Mouse (Mus musculus) hindbrain, embryonic 15.5 days (tissue): ENCODE measurements around the gene Olfr691. TPM values are rescaled to one million over a fixed set of nuclear protein-coding genes. Genes with fewer than 3 reads are reported as not detected.
"Not testable (repeated sequence)": the region's sequence is repeated elsewhere in the genome, so short reads cannot be mapped to it uniquely, and the experiment has no call there.

Experiments
- ATAC-seq: fragments of 200-750 bp; cut with Nextera tagmentation; 2 replicates; pipeline ENCODE4 v1.8.0; 2017; ENCODE audit warnings: low read depth, moderate number of reproducible peaks, moderate TSS enrichment; ENCODE audit not compliant: low FRiP score
- H3K27ac ChIP-seq: fragments of 300-500 bp; sonication (generic); replicated peaks from 2 replicates; pipeline ENCODE4 v1.5.1; 2015; ENCODE audit warnings: mild to moderate bottlenecking, inconsistent platforms
- H3K27me3 ChIP-seq: fragments of 300-500 bp; sonication (generic); 2 replicates; pipeline ENCODE4 v1.6.1; 2015; ENCODE audit warnings: control low read depth, inconsistent platforms
- H3K36me3 ChIP-seq: fragments of 300-500 bp; sonication (generic); 2 replicates; pipeline ENCODE4 v1.6.1; 2015; ENCODE audit warnings: control low read depth, inconsistent platforms
- H3K4me1 ChIP-seq: fragments of 300-500 bp; sonication (generic); replicated peaks from 2 replicates; pipeline ENCODE4 v1.6.1; 2015; ENCODE audit warnings: control low read depth, inconsistent platforms
- H3K4me2 ChIP-seq: fragments of 300-500 bp; sonication (generic); 2 replicates; pipeline ENCODE4 v1.6.1; 2015; ENCODE audit warnings: moderate library complexity, mild to moderate bottlenecking, inconsistent platforms
- H3K4me3 ChIP-seq: fragments of 300-500 bp; sonication (generic); 2 replicates; pipeline ENCODE4 v1.5.1; 2015; ENCODE audit warnings: mild to moderate bottlenecking, inconsistent platforms
- H3K9ac ChIP-seq: fragments of 300-500 bp; sonication (generic); 2 replicates; pipeline ENCODE4 v1.6.1; 2015; ENCODE audit warnings: inconsistent platforms
- H3K9me3 ChIP-seq: fragments of 300-500 bp; sonication (generic); 2 replicates; pipeline ENCODE4 v1.6.1; 2016; ENCODE audit warnings: control low read depth, inconsistent platforms
- WGBS: fragments of 180-500 bp; shearing (Covaris S2); methylation state at CpG from one replicate; pipeline ENCODE4 v1.1.7; 2015; 5-methylcytosine and 5-hydroxymethylcytosine counted together
- polyA plus RNA-seq: library from polyadenylated mRNA; unstranded; fragments of >200 nt; fragmentation: Nextera tagmentation; extraction: Ambion mirVana; gene quantifications from 2 replicates; pipeline ENCODE4 v1.2.1, GENCODE M21; 2015

Gene Olfr691
- polyA plus RNA-seq, 1 experiment from 2014 or later: 0.12 TPM

DNA sequence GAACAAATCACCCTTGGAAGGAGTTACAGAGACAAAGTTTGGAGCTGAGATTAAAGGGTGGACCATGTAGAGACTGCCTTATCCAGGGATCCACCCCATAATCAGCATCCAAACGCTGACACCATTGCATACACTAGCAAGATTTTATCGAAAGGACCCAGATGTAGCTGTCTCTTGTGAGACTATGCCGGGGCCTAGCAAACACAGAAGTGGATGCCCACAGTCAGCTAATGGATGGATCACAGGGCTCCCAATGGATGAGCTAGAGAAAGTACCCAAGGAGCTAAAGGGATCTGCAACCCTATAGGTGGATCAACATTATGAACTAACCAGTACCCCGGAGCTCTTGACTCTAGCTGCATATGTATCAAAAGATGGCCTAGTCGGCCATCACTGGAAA, 14.0 kb upstream of the Olfr691 start:
- peak; percentile 69 for ATAC-seq
- WGBS: no CpG with 5 or more reads among the region's 5 CpGs

DNA sequence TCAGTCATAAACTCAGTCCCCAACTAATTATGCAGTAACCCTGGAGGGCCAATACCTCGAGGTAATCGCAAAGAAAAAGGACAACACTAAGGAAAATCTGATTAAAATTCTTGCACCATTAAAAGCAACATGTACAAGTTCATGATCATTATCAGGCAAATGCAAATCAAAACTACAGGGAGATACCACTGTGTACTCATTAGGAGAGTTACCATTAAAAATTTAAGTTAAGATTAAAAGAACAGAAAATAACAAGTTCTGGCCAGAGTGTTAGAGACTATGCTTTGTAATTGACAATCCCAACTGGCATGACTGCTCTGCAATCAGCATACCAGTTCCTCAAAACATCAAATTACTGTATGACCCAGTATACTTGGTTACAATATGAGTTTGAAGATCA, 682 bp upstream of the Olfr691 start:
- Histone ChIP-seq H3K27ac (no peak overlapping the region), H3K36me3 (no peaks in the 10 kb centered on the region), H3K9me3 (no peaks in the 10 kb centered on the region), H3K4me1 (no peaks in the 10 kb centered on the region), H3K4me3 (no peak overlapping the region), H3K4me2 (no peak overlapping the region), H3K27me3 (no peaks in the 10 kb centered on the region), H3K9ac (no peak overlapping the region)
- ATAC-seq: no peak
- 80% methylated on average over 2 of the region's 2 CpGs for WGBS

More for the DNA sequence above, 14.0 kb upstream of the Olfr691 start:
- not testable (repeated sequence) for H3K4me1 ChIP-seq, H3K9me3 ChIP-seq, H3K4me2 ChIP-seq, H3K36me3 ChIP-seq, H3K27ac ChIP-seq, H3K4me3 ChIP-seq, H3K27me3 ChIP-seq, H3K9ac ChIP-seq

DNA sequence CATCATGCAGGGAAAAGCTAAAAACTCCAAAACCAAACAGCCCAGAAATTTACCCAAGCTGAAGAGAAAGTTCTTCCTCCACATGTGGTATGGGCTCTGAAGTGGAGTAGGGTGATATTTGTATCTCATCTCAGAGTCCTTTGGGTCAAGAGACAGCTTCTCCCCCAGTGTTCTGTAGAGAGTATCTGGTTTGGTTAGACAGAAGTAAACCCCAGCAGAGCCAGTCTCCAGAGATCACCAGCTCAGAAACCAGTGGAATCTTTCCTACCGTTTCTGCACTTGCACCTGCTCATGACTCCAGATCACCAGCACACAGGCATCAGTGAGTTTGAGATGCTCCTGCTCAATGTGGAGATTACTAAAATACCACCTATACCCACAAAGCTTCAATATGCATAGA, 8.1 kb downstream of the Olfr691 start, which contains the start of gene Olfr690:
TSS of gene Olfr690 (minus strand) at position 101 of the 400 bp plus-strand sequence.
- WGBS: 83% methylated on average over 1 of the region's 1 CpGs
- Histone ChIP-seq H3K4me2 (no peak within 1 kb of the TSS), H3K9me3 (no peaks in the 10 kb centered on the region), H3K4me3 (no peak within 1 kb of the TSS), H3K4me1 (no peaks in the 10 kb centered on the region), H3K36me3 (no peaks in the 10 kb centered on the region), H3K27me3 (no peaks in the 10 kb centered on the region), H3K9ac (no peak within 1 kb of the TSS), H3K27ac (no peak within 1 kb of the TSS)
- no peak for ATAC-seq

DNA sequence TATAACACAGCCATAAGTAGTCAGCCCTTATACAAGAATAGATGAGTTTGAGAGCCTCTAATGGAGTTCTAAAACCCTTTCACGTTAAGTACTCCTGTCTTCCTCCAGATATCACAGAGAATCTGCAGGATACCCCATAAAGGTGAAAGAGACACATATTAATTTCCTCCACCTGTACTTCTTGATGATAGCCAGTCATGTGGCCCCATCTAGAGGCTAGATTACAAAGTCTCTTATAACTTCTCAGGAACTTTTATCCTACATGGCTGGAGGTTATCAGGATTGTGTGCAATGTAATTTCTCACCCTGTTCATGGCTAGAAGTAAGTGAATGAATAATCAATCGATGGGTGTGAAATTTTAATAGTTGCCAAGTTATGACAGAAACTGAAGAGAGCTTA, 16.8 kb downstream of the Olfr691 start:
- H3K4me2 ChIP-seq: no peak overlapping the region
- WGBS: 81% methylated on average over 2 of the region's 2 CpGs
- no peaks in the 10 kb centered on the region for H3K4me1 ChIP-seq
- H3K9ac ChIP-seq: no peak overlapping the region
- H3K9me3 ChIP-seq: no peaks in the 10 kb centered on the region
- no peak for ATAC-seq
- no peaks in the 10 kb centered on the region for H3K27me3 ChIP-seq
- H3K4me3 ChIP-seq: no peak overlapping the region
- no peaks in the 10 kb centered on the region for H3K36me3 ChIP-seq
- H3K27ac ChIP-seq: no peak overlapping the region

DNA sequence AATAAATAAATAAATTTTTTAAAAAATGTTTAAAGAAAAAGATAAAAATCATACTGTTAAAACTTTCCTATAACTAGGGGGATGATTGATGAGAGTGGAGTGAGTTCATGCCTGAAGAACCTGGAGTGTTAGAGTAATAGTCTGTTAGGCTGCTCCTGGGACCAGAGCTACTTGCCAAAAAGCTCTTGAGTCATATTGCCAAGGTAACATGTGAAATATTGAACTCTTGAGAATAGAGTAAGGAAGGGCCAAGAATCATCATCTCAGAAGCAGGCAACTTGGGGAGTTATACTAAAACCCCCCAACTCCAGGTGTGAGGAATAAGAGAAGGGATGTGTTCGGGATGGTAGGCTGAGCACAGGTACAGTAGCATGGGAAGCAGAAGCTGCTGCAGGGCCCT, 31.2 kb downstream of the Olfr691 start, which contains the start of gene Olfr689:
TSS of gene Olfr689 (plus strand) at position 301 of the 400 bp plus-strand sequence.
- no peak within 1 kb of the TSS for H3K4me3 ChIP-seq
- 86% methylated on average over 1 of the region's 1 CpGs for WGBS
- H3K4me2 ChIP-seq: no peak within 1 kb of the TSS
- H3K27ac ChIP-seq: no peak within 1 kb of the TSS
- H3K9ac ChIP-seq: no peak within 1 kb of the TSS
- no peak for ATAC-seq
- no peaks in the 10 kb centered on the region for H3K9me3 ChIP-seq
- no peaks in the 10 kb centered on the region for H3K4me1 ChIP-seq
- H3K27me3 ChIP-seq: no peaks in the 10 kb centered on the region
- no peaks in the 10 kb centered on the region for H3K36me3 ChIP-seq

DNA sequence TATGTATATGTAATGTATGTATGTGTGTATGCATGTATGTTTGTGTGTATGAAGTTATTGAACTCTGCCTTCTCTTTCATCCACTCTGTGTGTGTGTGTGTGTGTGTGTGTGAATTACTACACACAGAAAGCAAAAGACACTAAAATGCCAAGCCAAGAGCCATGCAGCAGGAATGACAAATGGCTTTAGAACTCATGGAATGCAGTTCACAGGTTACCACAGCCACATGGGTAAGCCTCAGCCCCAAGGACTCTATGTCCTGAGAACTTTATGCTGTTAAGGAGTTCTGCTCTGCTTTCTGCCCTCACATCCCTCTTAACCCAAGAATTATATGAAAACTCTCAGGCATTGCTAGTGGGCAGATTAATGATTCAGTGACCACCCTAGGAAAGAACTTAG, 52.0 kb downstream of the Olfr691 start:
- no peaks in the 10 kb centered on the region for H3K27me3 ChIP-seq
- H3K9me3 ChIP-seq: no peaks in the 10 kb centered on the region
- H3K4me3 ChIP-seq: no peak overlapping the region
- H3K4me1 ChIP-seq: no peaks in the 10 kb centered on the region
- no peak for ATAC-seq
- H3K27ac ChIP-seq: no peak overlapping the region
- no peak overlapping the region for H3K9ac ChIP-seq
- H3K36me3 ChIP-seq: no peaks in the 10 kb centered on the region
- H3K4me2 ChIP-seq: no peak overlapping the region

DNA sequence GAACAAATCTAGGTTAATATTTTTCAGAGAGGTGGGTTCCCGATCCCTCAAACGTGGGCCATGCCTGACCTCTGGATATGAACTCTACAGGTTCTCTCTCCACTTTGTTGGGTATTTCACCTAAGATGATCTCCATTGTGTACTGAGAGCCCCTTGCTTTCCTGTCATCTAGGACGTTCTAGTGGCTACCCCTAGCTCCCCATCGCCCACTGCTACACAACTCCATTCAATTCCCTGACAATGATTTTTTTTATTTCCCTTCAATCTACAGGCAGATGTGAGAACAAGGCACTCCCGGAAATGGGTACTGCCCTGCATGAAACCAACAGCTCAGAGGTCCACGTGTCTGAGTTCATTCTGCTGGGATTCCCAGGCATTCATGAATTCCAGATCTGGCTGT, 54.3 kb downstream of the Olfr691 start, which contains the start of gene Olfr688:
TSS of gene Olfr688 (plus strand) at position 301 of the 400 bp plus-strand sequence.
- ATAC-seq: no peak
- H3K36me3 ChIP-seq: no peaks in the 10 kb centered on the region
- no peaks in the 10 kb centered on the region for H3K27me3 ChIP-seq
- no peak within 1 kb of the TSS for H3K4me2 ChIP-seq
- H3K27ac ChIP-seq: no peak within 1 kb of the TSS
- H3K9me3 ChIP-seq: no peaks in the 10 kb centered on the region
- H3K4me3 ChIP-seq: no peak within 1 kb of the TSS
- H3K9ac ChIP-seq: no peak within 1 kb of the TSS
- no peaks in the 10 kb centered on the region for H3K4me1 ChIP-seq
- 81% methylated on average over 6 of the region's 6 CpGs for WGBS

Other genes starting within 250 kb of the Olfr691 start
- gene Olfr680-ps1, start 249.5 kb downstream of the Olfr691 start, polyA plus RNA-seq: not detected in 2 replicates
- gene Olfr681, start 225.4 kb downstream of the Olfr691 start, polyA plus RNA-seq: not detected in 2 replicates
- not detected in 2 replicates for gene Olfr683, start 195.3 kb downstream of the Olfr691 start, polyA plus RNA-seq
- gene Olfr684, start 178.6 kb downstream of the Olfr691 start, polyA plus RNA-seq: not detected in 2 replicates
- not detected in 2 replicates for gene Olfr685, start 156.3 kb downstream of the Olfr691 start, polyA plus RNA-seq
- not detected in 2 replicates for gene Olfr686, start 134.8 kb downstream of the Olfr691 start, polyA plus RNA-seq
- gene Olfr688, start 54.2 kb downstream of the Olfr691 start, polyA plus RNA-seq: not detected in 2 replicates
- gene Olfr689, start 31.1 kb downstream of the Olfr691 start, polyA plus RNA-seq: 0.03 and 0.05 TPM in 2 replicates
- not detected in 2 replicates for gene Olfr690, start 8.2 kb downstream of the Olfr691 start, polyA plus RNA-seq
- not detected in 2 replicates for gene Olfr692, start 26.0 kb upstream of the Olfr691 start, polyA plus RNA-seq
- not detected in 2 replicates for gene Gm5901, start 32.8 kb upstream of the Olfr691 start, polyA plus RNA-seq
- 43.7 and 45.1 TPM in 2 replicates for gene Fam160a2, start 57.8 kb upstream of the Olfr691 start, polyA plus RNA-seq
- 0.08 and 0.12 TPM in 2 replicates for gene Cnga4, start 62.3 kb upstream of the Olfr691 start, polyA plus RNA-seq
- gene Cckbr, start 83.5 kb upstream of the Olfr691 start, polyA plus RNA-seq: 5.2 and 5.5 TPM in 2 replicates
- gene Cavin3, start 140.0 kb upstream of the Olfr691 start, polyA plus RNA-seq: 37.6 and 41.2 TPM in 2 replicates
- 88.5 and 94.2 TPM in 2 replicates for gene Smpd1, start 212.1 kb upstream of the Olfr691 start, polyA plus RNA-seq
- gene Apbb1, start 239.4 kb upstream of the Olfr691 start, polyA plus RNA-seq: 294 and 330 TPM in 2 replicates